Mouse (Mus musculus): Measurements from ENCODE around the gene Coasy. TPM values are rescaled to one million over a fixed set of nuclear protein-coding genes. Genes with fewer than 3 reads are reported as not detected.
A peak's percentile ranks its signal among the peaks of the same experiment; 100 is the strongest.

The Coasy gene
- polyA plus RNA-seq, 1 experiment from 2014 or later = 40.3 TPM

- no peaks in the 10 kb centered on the region for H3K27me3 ChIP-seq
- ATAC-seq (ENCODE audit: insufficient number of reproducible peaks, low FRiP score, low TSS enrichment, low read depth) = peak; percentile 59
- H3K36me3 ChIP-seq = peaks cover 11% of the 10 kb centered on the region; the same call in 1 of the 2 replicates
- no peak overlapping the region for H3K4me3 ChIP-seq
- H3K9me3 ChIP-seq = no peaks in the 10 kb centered on the region
- 20% methylated on average over 12 of the region's 12 CpGs for WGBS
- peak overlapping the region; percentile 90 for H3K27ac ChIP-seq
- H3K4me1 ChIP-seq = peaks cover 67% of the 10 kb centered on the region
- no peak overlapping the region for H3K4me2 ChIP-seq
- H3K9ac ChIP-seq = no peak overlapping the region
Observed at GRCm38 (mm10) chr11:101063676-101064327, 18.6 kb upstream of the Coasy start.

GRCm38 (mm10) chr11:101064462-101064861, 17.9 kb upstream of the Coasy start:
- H3K4me3 ChIP-seq = no peak overlapping the region
- H3K4me2 ChIP-seq = no peak overlapping the region
- H3K9ac ChIP-seq = no peak overlapping the region
- H3K27ac ChIP-seq = peak overlapping the region; percentile 90
- WGBS = 75% methylated on average over 4 of the region's 4 CpGs
- no peak for ATAC-seq (ENCODE audit: insufficient number of reproducible peaks, low FRiP score, low TSS enrichment, low read depth)
- H3K27me3 ChIP-seq = no peaks in the 10 kb centered on the region
- peaks cover 65% of the 10 kb centered on the region for H3K4me1 ChIP-seq
- H3K36me3 ChIP-seq = peaks cover 11% of the 10 kb centered on the region; the same call in 1 of the 2 replicates
- H3K9me3 ChIP-seq = no peaks in the 10 kb centered on the region

- H3K27me3 ChIP-seq = no peaks in the 10 kb centered on the region
- no peaks in the 10 kb centered on the region for H3K9me3 ChIP-seq
- H3K36me3 ChIP-seq = peaks cover 11% of the 10 kb centered on the region; the same call in 1 of the 2 replicates
- WGBS = 93% methylated on average over 9 of the region's 9 CpGs
- no peak overlapping the region for H3K4me3 ChIP-seq
- no peak overlapping the region; the same call in 1 of the 2 replicates for H3K27ac ChIP-seq
- H3K9ac ChIP-seq = no peak overlapping the region
- ATAC-seq (ENCODE audit: insufficient number of reproducible peaks, low FRiP score, low TSS enrichment, low read depth) = no peak
- H3K4me1 ChIP-seq = peaks cover 60% of the 10 kb centered on the region
- no peak overlapping the region for H3K4me2 ChIP-seq
Observed at GRCm38 (mm10) chr11:101065002-101065401, 17.4 kb upstream of the Coasy start.

- H3K27ac ChIP-seq = no peak overlapping the region
- 22% methylated on average over 18 of the region's 18 CpGs for WGBS
- peak overlapping the region; percentile 50 for H3K4me2 ChIP-seq
- H3K4me3 ChIP-seq = peak overlapping the region; percentile 24
- no peaks in the 10 kb centered on the region for H3K9me3 ChIP-seq
- ATAC-seq (ENCODE audit: insufficient number of reproducible peaks, low FRiP score, low TSS enrichment, low read depth) = no peak
- peaks cover 11% of the 10 kb centered on the region; the same call in 1 of the 2 replicates for H3K36me3 ChIP-seq
- no peak overlapping the region for H3K9ac ChIP-seq
- H3K27me3 ChIP-seq = peaks cover 11% of the 10 kb centered on the region
- H3K4me1 ChIP-seq = peaks cover 56% of the 10 kb centered on the region
Observed at GRCm38 (mm10) chr11:101066549-101067412, 15.6 kb upstream of the Coasy start.

GRCm38 (mm10) chr11:101069391-101070188, 12.8 kb upstream of the Coasy start, which contains the start of gene Naglu:
Gene Naglu (plus strand): TSS chr11:101070012.
- Histone ChIP-seq H3K9me3 (no peaks in the 10 kb centered on the region), H3K4me1 (peaks cover 28% of the 10 kb centered on the region), H3K27ac (0 out of 2 replicates have a peak within 1 kb of the TSS, but pooled peaks have one; percentile 24), H3K4me3 (peak within 1 kb of the TSS; percentile 72), H3K36me3 (no peaks in the 10 kb centered on the region), H3K9ac (peak within 1 kb of the TSS; percentile 59), H3K27me3 (peaks cover 18% of the 10 kb centered on the region), H3K4me2 (peak within 1 kb of the TSS; percentile 98)
- WGBS = 4% methylated on average over 35 of the region's 35 CpGs
- peak; percentile 73 for ATAC-seq (ENCODE audit: insufficient number of reproducible peaks, low FRiP score, low TSS enrichment, low read depth)

- peaks cover 27% of the 10 kb centered on the region for H3K4me1 ChIP-seq
- H3K9me3 ChIP-seq = no peaks in the 10 kb centered on the region
- H3K27me3 ChIP-seq = peaks cover 18% of the 10 kb centered on the region
- under 1% methylated on average over 36 of the region's 36 CpGs for WGBS
- ATAC-seq (ENCODE audit: insufficient number of reproducible peaks, low FRiP score, low TSS enrichment, low read depth) = peak; percentile 49; the same call in 1 of the 2 replicates
- H3K27ac ChIP-seq = 0 out of 2 replicates have a peak overlapping the region, but pooled peaks have one; percentile 24
- H3K36me3 ChIP-seq = no peaks in the 10 kb centered on the region
- H3K4me3 ChIP-seq = peak overlapping the region; percentile 72
- peak overlapping the region; percentile 98 for H3K4me2 ChIP-seq
- H3K9ac ChIP-seq = peak overlapping the region; percentile 59
Observed at GRCm38 (mm10) chr11:101070189-101070527, 12.2 kb upstream of the Coasy start.

GRCm38 (mm10) chr11:101070987-101071386, 11.4 kb upstream of the Coasy start:
- WGBS = 66% methylated on average over 6 of the region's 6 CpGs
- Histone ChIP-seq H3K9ac (no peak overlapping the region), H3K9me3 (no peaks in the 10 kb centered on the region), H3K36me3 (no peaks in the 10 kb centered on the region), H3K27me3 (peaks cover 20% of the 10 kb centered on the region), H3K4me1 (peaks cover 25% of the 10 kb centered on the region), H3K4me3 (peak overlapping the region; percentile 72), H3K27ac (no peak overlapping the region), H3K4me2 (peak overlapping the region; percentile 98)
- ATAC-seq (ENCODE audit: insufficient number of reproducible peaks, low FRiP score, low TSS enrichment, low read depth) = no peak

GRCm38 (mm10) chr11:101071810-101072428, 10.4 kb upstream of the Coasy start:
- no peak overlapping the region for H3K27ac ChIP-seq
- no peaks in the 10 kb centered on the region for H3K9me3 ChIP-seq
- no peak overlapping the region for H3K4me2 ChIP-seq
- H3K4me1 ChIP-seq = peaks cover 16% of the 10 kb centered on the region
- H3K36me3 ChIP-seq = peaks cover 3% of the 10 kb centered on the region; the same call in 1 of the 2 replicates
- H3K9ac ChIP-seq = no peak overlapping the region
- no peak overlapping the region for H3K4me3 ChIP-seq
- WGBS = 74% methylated on average over 14 of the region's 14 CpGs
- peaks cover 29% of the 10 kb centered on the region for H3K27me3 ChIP-seq
- ATAC-seq (ENCODE audit: insufficient number of reproducible peaks, low FRiP score, low TSS enrichment, low read depth) = no peak

GRCm38 (mm10) chr11:101078121-101078520, 4.2 kb upstream of the Coasy start, which contains the start of gene Hsd17b1:
Gene Hsd17b1 (plus strand): TSS chr11:101078411.
- no peaks in the 10 kb centered on the region for H3K9me3 ChIP-seq
- H3K4me3 ChIP-seq = no peak within 1 kb of the TSS
- no peak within 1 kb of the TSS for H3K9ac ChIP-seq
- H3K27me3 ChIP-seq = peaks cover 61% of the 10 kb centered on the region
- peaks cover 16% of the 10 kb centered on the region for H3K4me1 ChIP-seq
- 61% methylated on average over 9 of the region's 9 CpGs for WGBS
- H3K36me3 ChIP-seq = peaks cover 3% of the 10 kb centered on the region; the same call in 1 of the 2 replicates
- H3K27ac ChIP-seq = no peak within 1 kb of the TSS
- no peak within 1 kb of the TSS for H3K4me2 ChIP-seq
- ATAC-seq (ENCODE audit: insufficient number of reproducible peaks, low FRiP score, low TSS enrichment, low read depth) = no peak

GRCm38 (mm10) chr11:101079746-101080145, 2.6 kb upstream of the Coasy start:
- Histone ChIP-seq H3K4me3 (peak overlapping the region; percentile 15), H3K27me3 (peaks cover 57% of the 10 kb centered on the region), H3K27ac (no peak overlapping the region), H3K36me3 (peaks cover 5% of the 10 kb centered on the region; the same call in 1 of the 2 replicates), H3K9me3 (no peaks in the 10 kb centered on the region), H3K4me1 (peaks cover 30% of the 10 kb centered on the region), H3K4me2 (peak overlapping the region; percentile 28), H3K9ac (no peak overlapping the region)
- WGBS = 3% methylated on average over 27 of the region's 27 CpGs
- no peak for ATAC-seq (ENCODE audit: insufficient number of reproducible peaks, low FRiP score, low TSS enrichment, low read depth)

GRCm38 (mm10) chr11:101080421-101080820, 1.9 kb upstream of the Coasy start:
- WGBS = 54% methylated on average over 5 of the region's 5 CpGs
- Histone ChIP-seq H3K9me3 (no peaks in the 10 kb centered on the region), H3K27me3 (peaks cover 57% of the 10 kb centered on the region)

More at GRCm38 (mm10) chr11:101080421-101080820, 1.9 kb upstream of the Coasy start:
- no peak for ATAC-seq (ENCODE audit: insufficient number of reproducible peaks, low FRiP score, low TSS enrichment, low read depth)
- Histone ChIP-seq H3K4me3 (no peak overlapping the region), H3K4me1 (peaks cover 30% of the 10 kb centered on the region), H3K4me2 (no peak overlapping the region), H3K27ac (no peak overlapping the region), H3K36me3 (peaks cover 9% of the 10 kb centered on the region; the same call in 1 of the 2 replicates), H3K9ac (no peak overlapping the region)

All from limb, embryonic 15.5 days (tissue).